Mouse (Mus musculus) megakaryocyte, embryonic 14.5 days (primary cell): ENCODE results near the gene Clic5. TPM values are rescaled to one million over a fixed set of nuclear protein-coding genes. Genes with fewer than 3 reads are reported as not detected.

Source experiments
- H3K27me3 ChIP-seq: replicated peaks from 2 replicates; pipeline ENCODE3; 2012; ENCODE audit warnings: inconsistent platforms
- H3K36me3 ChIP-seq: replicated peaks from 2 replicates; pipeline ENCODE3; 2012; ENCODE audit warnings: low read length, inconsistent platforms, mixed read lengths
- H3K4me1 ChIP-seq: 2 replicates; pipeline ENCODE4 v1.6.1; 2012; ENCODE audit warnings: inconsistent platforms
- H3K4me3 ChIP-seq: replicated peaks from 2 replicates; pipeline ENCODE3; 2012; ENCODE audit warnings: moderate library complexity, mild to moderate bottlenecking, inconsistent platforms
- H3K9me3 ChIP-seq: 2 replicates; pipeline ENCODE4 v1.6.1; 2012; ENCODE audit warnings: inconsistent platforms
- FLI1 ChIP-seq: IDR thresholded peaks from 2 replicates; pipeline ENCODE4 v1.6.1; 2012; ENCODE audit warnings: low read length, inconsistent platforms, mixed read lengths
- GATA1 ChIP-seq: IDR thresholded peaks from 3 replicates; pipeline ENCODE4 v1.6.1; 2012; ENCODE audit warnings: mixed read lengths, low read length, inconsistent platforms, borderline replicate concordance
- polyA plus RNA-seq: library from polyadenylated mRNA; stranded (reverse); fragments of >175 nt; gene quantifications from 2 replicates; pipeline ENCODE4 v1.2.3, GENCODE M21; 2012; ENCODE audit warnings: low replicate concordance; ENCODE audit not compliant: insufficient read depth

Clic5 gene
- polyA plus RNA-seq, 1 experiment = not detected

DNA sequence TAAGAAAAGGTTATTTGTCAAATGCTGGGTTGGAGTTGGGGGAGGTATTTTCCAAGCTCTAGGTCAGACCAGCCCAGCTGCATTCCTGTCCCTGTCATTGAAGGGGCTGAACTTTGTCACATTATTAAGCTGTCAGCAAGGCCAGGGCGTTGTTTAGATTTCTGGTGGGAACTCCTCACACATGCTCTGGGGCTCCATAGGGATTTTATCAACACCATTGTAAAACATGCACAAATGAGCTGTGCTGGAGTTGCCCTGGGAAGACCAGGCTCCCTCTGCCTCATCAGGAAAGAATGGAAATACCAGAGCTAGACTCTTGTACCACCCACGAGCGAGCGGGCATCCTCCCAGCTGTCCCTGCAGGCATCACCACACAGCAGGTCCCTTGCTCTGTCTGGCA lies 112.3 kb downstream of the Clic5 start:
- Histone ChIP-seq H3K4me1 (no peaks in the 10 kb centered on the region), H3K27me3 (no peaks in the 10 kb centered on the region), H3K9me3 (0 out of 2 replicates have a peak, but pooled peaks cover 7% of the 10 kb centered on the region), H3K4me3 (no peak overlapping the region), H3K36me3 (no peaks in the 10 kb centered on the region)
- TF ChIP-seq GATA1 (no peak), FLI1 (no peak)

DNA sequence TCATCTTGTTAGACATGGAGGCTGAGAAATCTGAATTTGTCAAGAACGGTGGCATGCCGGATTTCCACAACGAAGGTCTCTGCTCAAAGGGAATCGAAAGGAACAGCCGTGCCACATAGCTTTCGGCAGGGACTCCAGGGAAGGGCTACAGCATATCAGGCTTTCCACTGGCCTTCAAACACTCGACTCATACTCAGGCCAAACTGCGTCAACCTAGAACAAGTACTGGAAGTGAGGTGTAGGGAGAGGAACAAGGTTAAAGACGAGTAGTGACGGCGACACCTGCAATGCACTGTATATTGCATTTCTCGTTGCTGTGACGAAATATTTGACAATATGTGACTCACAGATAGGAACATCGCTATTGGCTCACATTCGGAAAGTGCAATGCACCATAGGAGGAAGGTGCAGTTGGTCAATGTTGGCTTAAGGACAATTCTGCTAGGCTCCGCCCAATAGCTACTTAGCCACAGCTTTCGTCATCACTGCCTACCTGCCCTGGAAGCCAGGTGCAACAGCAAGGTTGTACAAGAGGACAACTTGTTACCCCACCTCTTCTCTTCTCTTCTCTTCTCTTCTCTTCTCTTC lies 112.9 kb downstream of the Clic5 start:
- Histone ChIP-seq H3K27me3 (no peaks in the 10 kb centered on the region), H3K36me3 (no peaks in the 10 kb centered on the region), H3K4me3 (no peak overlapping the region), H3K9me3 (0 out of 2 replicates have a peak, but pooled peaks cover 7% of the 10 kb centered on the region), H3K4me1 (no peaks in the 10 kb centered on the region)
- TF ChIP-seq FLI1 (no peak), GATA1 (no peak)

DNA sequence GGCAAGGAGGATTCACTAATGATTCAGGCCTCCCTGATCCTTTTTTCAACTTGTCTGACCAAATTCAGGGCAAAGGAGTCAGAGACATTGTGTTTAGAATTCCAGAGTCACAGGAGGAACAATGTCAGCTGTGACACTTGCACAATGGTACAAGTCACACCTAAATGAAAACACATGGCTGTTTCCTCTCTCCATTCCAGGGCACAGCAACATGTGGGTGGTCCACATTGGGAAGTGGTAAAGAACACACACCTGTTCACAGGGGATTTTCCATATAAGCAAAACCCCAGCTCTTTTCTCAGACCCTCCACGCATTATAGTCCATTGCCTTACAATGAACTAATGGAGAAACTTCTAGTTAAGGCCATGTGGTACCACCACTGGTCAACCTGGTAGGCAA lies 115.7 kb downstream of the Clic5 start:
- 0 out of 2 replicates have a peak, but pooled peaks cover 7% of the 10 kb centered on the region for H3K9me3 ChIP-seq
- no peak for TF ChIP-seq GATA1
- TF ChIP-seq FLI1 = no peak
- no peaks in the 10 kb centered on the region for H3K27me3 ChIP-seq
- no peak overlapping the region for H3K4me3 ChIP-seq
- H3K4me1 ChIP-seq = no peaks in the 10 kb centered on the region
- H3K36me3 ChIP-seq = no peaks in the 10 kb centered on the region

DNA sequence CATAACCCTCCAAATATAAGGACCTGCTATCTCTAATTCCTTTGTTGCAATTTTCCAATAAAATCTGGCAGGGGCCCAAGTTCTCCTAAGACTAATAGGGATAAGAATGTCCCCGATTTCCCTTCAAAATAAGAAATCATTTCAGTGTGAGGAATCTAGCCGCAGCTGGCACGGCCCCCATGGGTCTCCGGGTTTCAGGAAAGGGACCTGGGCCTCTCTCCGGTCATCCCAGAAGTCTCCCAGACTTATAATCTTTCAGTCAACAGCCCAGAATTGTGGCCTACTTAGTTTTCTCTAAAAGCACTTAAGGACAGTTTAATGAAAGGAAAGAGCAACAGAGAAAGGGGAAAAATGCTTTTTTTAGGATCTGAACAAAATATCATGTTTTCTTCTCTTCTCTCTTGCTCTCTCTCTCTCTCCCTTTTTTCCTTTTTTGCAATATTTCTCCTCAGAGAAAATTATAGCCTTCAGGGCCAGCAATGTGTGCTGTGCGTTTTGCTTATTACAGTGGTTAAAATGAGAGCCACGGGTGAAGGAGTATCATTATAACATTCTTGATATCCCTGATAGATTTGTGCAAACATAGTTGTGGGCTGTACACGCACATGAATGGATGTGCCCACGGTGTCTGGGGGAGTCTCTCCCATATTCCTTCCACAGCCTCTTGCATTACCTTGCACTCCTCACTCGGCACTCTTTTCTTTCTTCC lies 121.7 kb downstream of the Clic5 start:
- Histone ChIP-seq H3K36me3 (no peaks in the 10 kb centered on the region), H3K4me3 (no peak overlapping the region), H3K4me1 (no peaks in the 10 kb centered on the region), H3K9me3 (0 out of 2 replicates have a peak, but pooled peaks cover 3% of the 10 kb centered on the region), H3K27me3 (no peaks in the 10 kb centered on the region)
- no peak for TF ChIP-seq FLI1
- no peak for TF ChIP-seq GATA1

DNA sequence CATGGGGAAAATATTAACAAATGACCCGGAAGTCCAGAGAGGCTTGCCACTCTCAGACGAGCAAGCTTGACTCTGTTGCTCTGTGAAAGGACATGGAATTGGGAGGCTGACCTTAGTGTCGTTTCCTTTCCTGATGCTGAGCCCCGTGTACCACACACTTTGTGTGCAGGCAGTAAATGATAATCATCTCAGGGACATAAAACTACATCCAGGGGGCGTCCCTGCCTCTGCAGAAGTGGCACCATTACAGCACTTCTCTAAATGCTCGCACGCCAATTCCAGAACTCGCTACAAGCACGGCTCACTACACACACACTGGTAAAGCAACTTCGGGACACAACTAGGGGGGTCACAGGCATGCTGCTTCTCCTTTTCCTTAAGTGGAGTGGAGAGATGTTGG lies 136.9 kb downstream of the Clic5 start:
- Histone ChIP-seq H3K36me3 (no peaks in the 10 kb centered on the region), H3K4me3 (no peak overlapping the region), H3K4me1 (no peaks in the 10 kb centered on the region), H3K9me3 (0 out of 2 replicates have a peak, but pooled peaks cover 4% of the 10 kb centered on the region), H3K27me3 (no peaks in the 10 kb centered on the region)
- no peak for TF ChIP-seq FLI1
- no peak for TF ChIP-seq GATA1

DNA sequence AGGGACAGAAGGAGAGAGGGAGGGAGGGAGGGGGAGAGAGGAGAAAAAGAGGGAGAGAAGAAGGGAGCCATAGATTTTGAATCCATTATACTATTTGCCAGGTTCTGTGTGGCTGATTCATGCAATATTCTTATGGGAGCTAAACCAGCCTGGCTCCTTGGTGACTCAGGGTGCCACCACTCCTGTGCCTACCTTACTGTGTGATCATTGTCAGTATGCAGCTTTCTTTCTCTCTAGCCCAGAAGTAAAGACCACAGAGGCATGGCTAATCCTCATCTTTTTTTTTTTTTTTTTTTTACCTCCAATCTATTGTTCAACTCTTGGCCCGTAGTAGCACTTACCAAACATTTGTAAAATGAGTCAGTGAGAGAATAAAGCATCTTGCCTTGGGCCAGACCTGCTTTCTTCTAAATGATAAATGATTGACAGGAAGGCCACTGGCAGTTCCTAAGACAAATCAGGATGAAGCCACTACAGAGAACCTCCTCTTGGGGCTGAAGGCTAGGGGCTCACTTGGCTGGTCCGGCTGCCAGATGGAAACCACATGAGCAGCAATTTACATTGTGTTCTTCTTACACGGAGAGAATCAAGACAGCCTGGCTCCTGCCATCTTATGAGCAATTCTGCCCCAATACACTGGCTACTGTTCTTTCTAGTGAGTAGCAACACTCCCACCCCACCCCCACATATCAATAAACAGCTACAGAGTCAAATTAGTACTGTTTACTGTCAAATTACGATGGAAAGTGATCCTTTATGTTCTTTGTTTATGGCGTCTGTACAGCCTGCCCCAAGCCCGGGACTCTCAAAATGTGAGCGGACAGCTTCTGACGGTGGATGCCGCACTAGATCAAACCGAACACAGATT lies 139.1 kb downstream of the Clic5 start:
- H3K4me1 ChIP-seq = no peaks in the 10 kb centered on the region
- TF ChIP-seq GATA1 (no peak), FLI1 (no peak)

DNA sequence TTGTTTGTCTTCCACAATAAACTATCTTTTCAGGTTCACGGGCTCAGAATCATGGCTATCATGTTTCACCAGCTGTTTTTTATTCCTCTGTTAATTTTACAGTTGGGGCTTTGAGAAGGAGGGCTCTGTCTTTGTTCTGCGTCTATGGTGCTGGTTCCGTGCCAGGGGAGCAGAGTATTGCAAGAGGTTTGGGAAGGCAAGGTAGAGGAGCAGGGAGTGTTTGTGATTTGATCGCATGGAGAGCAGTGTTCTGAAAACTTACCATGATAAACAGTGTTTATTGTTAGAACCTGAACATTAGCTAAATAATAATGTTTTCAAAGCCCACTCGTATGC lies 139.7 kb downstream of the Clic5 start:
- no peaks in the 10 kb centered on the region for H3K4me1 ChIP-seq
- no peak overlapping the region for H3K4me3 ChIP-seq
- no peaks in the 10 kb centered on the region for H3K27me3 ChIP-seq
- no peaks in the 10 kb centered on the region for H3K36me3 ChIP-seq
- TF ChIP-seq GATA1 (no peak), FLI1 (no peak)
- no peaks in the 10 kb centered on the region for H3K9me3 ChIP-seq

More for the DNA sequence above, 139.1 kb downstream of the Clic5 start:
- Histone ChIP-seq H3K9me3 (no peaks in the 10 kb centered on the region), H3K27me3 (no peaks in the 10 kb centered on the region), H3K36me3 (no peaks in the 10 kb centered on the region), H3K4me3 (no peak overlapping the region)

Other genes with a start within 250 kb of the Clic5 start
- 0.69 TPM in 1 of 2 replicates, not detected in the other for gene Enpp5, start 109.8 kb upstream of the Clic5 start, polyA plus RNA-seq
- gene Enpp4, start 82.8 kb upstream of the Clic5 start, polyA plus RNA-seq = 0.22 and 0.73 TPM in 2 replicates